Mouse (Mus musculus) bone marrow macrophage, adult 2 months (primary cell): ENCODE data around the gene Riok1.

Experiments used
- CTCF ChIP-seq: IDR thresholded peaks from 2 replicates; pipeline ENCODE4 v1.5.1; 2012; ENCODE audit warnings: low read depth, mild to moderate bottlenecking, low read length, moderate library complexity
- POLR2A ChIP-seq: IDR thresholded peaks from 2 replicates; pipeline ENCODE4 v1.6.1; 2012; ENCODE audit warnings: mild to moderate bottlenecking, low read depth, low read length, borderline replicate concordance

- TF ChIP-seq CTCF (no peak), POLR2A (no peak)
These were observed 42.6 kb downstream of the Riok1 start for GRCm38 (mm10) chr13:38079366-38079765.
